Mouse (Mus musculus) telencephalon, adult 2 months (tissue): Measurements from ENCODE around the gene Celsr2.

Experiments used
- DNase-seq: peaks from one replicate; pipeline ENCODE4 v3.0.0-alpha.2; 2011; ENCODE audit warnings: low read depth, low spot score

Gene Celsr2

DNA sequence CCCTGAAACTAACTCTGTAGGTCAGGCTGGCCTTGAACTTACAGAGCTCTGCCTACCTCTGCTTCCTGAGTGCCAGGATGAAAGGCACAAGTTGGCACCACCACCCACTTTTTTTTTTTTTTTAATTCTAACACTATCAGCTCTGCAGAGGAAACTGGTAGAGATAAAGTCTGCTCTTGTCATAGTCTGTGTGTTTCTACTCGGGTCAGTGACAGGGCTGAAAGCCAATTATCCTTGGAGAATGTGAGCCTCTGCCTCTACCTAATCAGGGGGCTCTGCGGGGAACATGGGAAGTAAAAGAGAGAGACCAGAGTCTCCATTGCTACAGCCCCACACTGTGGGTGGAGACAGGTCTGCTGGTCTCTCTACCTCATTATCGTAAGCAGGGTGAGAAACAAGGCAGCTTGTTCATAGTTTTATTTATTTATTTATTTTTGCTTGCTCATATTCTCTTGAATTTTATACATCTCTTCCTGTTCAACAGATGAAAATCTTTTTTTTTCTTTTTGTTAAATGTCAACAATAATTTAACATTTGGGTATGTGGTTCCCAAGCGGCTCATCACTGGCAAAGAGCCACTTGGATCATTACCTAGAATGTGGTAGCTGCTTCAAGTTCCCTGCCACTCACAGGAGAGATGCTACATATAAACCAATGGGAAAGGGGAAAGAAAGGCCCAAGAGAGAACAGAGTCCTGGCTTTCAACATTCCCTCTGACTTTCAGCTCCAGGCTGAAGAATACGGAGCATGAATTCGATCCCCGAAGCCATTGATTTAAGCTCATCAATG lies 36.3 kb downstream of the Celsr2 start:
- DNase-seq: no peak

DNA sequence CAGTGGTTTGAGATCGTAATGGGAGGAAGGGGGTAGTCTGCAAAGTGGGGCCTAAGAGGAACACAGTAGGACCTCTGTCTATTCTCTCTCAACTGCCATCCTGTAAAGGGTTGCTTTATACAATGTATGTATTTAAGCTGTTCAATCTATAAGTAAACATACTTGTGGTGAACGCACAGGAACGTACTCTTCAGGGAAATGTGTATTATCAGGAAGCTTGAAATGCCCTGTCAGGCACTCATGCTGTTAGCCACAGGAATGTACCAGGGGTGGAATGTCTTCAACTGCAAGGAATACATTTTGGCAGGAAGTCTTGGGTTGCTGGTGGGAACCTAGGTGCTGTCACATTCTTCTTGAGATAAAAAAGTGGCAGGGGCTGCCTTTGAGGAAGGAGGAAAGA lies 42.7 kb downstream of the Celsr2 start:
- no peak for DNase-seq

DNA sequence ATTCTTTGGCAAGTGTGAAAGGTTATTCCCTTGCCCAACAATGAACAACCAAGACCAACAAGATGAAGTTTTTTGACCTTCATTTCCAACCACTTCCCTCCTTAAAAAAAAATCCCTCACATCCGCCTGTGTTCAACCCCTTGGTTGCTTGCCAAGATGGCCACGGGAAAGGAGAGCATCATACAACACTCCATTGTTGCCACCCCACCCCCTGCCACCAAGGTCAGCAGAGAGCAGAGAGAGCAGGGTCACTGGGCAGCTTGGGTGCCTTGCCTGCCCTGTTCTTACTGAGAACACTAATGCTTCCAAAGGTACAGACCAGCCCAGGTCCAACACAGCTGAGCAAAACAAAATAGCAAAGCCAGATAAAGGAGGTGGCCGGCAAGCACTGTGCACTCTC lies 43.1 kb downstream of the Celsr2 start:
- no peak for DNase-seq

DNA sequence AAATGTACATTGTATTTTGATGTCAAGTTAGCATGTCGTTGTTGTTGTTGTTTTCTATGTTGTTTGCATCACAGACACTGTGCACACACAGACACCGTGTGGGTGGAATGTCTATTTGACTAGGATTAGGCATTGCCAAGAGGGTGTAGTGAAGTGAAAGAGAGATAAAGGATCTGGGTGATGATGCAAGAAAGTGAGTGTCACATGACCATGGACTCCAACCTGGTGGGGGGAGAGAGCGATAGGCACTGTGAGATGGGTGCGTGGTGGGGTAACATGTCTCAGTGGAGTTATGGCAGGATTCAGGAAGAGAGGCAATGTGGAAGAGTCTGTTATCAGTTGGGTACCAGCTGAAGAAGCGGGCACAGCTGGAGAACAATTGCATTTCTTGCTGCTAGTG lies 46.6 kb downstream of the Celsr2 start:
- DNase-seq: no peak

DNA sequence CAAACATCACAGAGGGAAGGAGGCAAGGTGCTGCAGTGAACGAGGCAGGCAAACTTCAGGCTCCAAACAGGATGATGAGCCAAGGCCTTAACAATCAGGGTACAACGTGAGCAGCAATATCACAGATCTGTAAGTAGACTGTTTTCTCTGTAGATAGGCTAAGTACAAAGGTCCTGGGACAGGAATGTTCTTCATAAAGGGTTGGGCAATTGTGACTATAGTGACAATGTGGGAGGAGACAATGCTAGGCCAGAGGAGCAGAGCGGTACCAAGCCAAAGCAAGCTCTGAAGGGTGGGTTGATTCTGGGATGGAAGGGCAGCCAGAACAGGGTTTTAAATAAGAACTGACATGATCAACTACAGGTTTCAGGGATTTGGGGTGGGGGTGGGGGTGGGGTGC lies 47.5 kb downstream of the Celsr2 start:
- DNase-seq: no peak

DNA sequence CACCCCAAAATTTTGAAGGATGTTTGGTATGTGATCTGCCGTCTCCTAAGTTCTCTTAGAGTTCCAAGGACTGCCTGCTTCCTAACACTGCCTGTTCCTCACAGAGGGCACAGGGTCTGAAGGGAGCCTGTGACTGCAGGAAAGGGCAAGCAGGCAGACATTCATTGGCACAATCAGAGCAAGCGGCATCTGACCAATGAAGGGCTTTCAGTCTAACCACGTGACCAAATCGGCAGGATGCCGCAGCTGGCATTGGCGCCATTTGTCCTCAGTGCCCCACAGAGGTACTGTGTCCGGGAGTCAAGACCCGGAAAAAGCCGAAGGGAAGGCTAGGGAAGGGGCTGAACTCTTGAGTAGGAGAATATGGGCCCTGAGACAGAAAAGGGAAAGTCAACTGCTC lies 48.2 kb downstream of the Celsr2 start:
- DNase-seq: no peak

DNA sequence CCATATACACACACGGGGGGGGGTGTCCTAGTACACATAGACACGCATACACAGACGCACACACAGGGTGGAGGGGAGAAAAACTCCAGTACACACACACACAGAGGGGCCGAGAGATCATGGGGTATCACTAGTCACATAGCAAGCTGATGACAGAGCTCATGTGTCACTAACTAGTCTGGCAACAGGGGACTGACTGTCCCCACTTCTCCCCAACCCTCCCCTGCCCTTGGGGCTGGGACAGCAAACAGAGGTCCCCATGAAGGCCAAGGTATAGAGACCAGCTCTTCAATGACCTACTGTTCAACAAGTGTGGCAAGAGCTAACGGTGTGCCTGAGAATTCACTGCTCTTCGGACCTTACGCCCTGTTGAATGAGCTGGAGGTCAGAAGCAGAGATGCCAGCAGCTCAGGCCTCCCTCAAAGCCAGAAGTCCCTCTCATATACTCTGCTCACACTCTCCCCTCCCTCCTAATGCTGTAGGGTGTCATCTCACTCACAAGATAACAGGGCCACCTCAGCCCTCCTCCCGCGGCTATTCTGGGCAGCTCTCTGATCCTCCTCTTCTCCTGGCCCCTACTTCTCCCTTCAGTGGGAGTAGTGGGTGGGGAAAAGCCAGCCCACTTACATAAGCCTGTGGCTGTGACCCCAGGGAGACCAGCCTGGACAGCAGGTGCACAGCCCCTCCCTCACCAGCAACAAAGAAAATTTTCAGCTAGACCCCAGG lies 50.9 kb downstream of the Celsr2 start, which contains the start of gene Mybphl:
TSS of gene Mybphl (plus strand) at position 642 of the 726 bp plus-strand sequence.
- DNase-seq: no peak

DNA sequence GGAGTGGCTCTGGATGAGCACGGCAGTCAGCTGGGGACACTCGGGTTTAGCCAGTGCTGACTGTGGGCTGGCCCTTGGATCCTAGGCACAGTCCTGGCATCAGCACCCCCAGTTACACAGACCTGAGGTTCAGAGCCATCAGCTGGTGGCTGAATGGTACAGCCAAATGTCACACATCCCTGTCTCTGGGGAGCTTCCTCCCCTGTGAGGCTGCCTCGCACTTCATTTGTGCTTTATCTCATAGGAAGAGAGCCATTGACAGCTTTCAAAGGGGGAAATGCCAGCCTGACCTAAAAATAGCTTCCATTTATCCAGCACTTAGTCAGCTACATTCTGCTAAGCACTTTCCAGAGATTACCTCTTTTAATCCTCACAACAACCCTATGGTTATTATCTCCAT lies 51.7 kb downstream of the Celsr2 start:
- DNase-seq: no peak

DNA sequence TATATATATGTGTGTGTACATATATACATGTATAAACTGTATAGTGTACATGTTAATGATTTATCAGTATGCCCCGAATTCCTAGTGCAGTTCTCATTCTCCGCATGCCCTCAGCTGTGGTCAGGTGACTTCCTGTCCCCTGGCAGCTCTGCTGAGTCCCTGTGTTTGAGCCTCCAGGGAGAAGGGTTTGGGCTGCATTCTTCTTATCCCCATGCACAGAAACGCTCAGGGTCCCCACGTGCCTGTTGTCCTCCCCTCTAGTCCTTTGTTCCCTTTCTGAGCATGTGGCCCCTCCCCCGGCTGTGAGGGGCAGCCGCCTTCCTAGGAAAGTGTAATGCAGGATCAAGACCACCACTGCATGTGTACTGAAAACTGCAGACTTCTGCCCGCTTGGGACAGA lies 54.5 kb downstream of the Celsr2 start:
- DNase-seq: no peak

DNA sequence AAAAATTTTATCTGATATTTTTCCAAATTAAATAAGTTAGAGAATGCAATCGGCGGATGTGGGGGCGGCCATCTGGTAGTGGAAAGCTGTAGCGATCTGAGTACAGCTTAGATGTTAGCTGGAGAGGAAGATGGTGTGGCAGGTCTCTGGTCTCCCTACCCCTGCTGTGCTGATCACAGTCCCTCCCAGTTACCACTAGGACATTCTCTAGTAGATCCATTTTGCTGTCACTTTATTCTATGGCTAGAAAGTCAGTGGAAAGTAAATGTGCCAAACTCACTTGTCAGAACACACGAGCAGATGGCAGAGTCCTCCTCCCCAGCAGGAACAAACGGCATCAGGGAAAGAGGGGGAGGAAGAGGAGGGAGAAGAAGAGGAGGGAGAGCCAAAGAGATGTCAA lies 56.9 kb downstream of the Celsr2 start:
- peak; percentile 91 for DNase-seq

DNA sequence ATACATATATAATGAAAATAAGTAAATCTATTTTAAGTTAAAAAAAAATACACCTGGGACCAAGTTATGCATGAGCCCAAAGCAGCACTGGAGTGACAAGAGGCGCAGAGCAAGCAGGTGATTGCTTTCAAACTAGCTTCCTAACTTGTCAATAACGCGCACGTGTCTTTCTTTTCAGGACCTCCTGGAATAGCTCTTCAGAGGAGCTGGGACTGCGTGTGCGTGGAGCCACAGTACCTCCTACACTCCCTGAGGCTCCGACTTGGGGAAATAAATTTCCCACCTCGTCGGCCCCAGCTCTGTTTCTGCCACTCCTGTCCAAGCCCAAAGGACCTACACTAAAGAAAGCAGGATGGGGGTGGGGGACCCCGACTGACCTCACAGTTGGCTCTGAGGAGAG lies 58.3 kb downstream of the Celsr2 start:
- DNase-seq: no peak

DNA sequence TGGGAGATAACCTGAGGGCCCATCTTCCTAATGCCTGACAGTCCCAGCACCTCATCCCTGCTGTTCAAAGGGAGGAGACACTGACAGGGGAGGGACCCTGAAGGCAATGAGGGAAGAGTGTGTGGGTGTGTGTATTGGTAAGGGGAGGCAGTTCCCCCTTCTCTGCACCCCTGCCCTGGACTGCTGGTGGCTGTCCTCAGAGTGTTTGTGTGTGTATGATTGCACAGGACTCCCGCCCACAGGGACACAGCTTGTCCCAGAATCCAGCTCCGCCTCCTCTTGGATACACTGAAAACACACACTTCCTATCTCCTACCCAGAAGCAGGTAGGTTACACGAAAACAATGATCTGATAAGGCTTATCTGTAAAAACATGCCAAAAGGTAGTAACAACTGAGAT lies 60.1 kb downstream of the Celsr2 start:
- DNase-seq: no peak

DNA sequence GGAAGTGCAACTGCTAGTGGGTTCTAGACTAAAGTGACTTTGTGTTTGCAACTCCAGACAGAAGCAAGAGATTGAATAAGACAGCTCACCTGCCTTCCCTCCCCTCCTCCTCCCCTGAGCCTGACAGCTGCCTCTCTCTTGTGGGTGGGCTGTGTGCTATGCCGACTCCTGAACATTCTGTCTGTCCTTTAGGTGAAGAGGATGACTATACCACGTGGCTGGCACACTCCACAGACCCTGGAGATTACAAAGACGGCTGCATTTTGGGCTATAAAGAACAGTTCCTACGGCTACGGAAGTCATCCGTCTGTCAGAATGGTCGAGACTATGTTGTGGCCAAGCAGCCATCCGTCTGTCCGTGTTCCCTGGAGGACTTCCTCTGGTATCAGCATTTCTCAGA lies 67.0 kb downstream of the Celsr2 start:
- DNase-seq: no peak

DNA sequence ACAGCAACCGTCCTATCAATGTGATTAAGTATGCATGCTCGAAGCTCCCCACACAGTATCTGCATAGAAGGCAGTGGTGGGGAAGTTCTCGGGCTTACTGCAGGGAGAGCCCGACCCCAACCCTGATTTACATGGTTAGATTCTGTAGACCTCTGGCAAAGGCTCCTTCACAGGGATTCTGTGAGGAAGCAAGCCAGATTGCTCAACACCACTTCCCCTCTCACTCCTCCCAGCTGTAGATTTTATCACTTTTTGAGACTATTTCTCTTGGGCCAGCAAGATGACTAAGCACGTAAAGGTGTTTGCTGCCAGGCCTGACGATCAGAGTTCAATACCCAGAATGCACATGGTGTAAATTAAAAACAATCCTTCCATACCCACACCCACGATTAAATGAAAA lies 69.5 kb downstream of the Celsr2 start:
- no peak for DNase-seq

DNA sequence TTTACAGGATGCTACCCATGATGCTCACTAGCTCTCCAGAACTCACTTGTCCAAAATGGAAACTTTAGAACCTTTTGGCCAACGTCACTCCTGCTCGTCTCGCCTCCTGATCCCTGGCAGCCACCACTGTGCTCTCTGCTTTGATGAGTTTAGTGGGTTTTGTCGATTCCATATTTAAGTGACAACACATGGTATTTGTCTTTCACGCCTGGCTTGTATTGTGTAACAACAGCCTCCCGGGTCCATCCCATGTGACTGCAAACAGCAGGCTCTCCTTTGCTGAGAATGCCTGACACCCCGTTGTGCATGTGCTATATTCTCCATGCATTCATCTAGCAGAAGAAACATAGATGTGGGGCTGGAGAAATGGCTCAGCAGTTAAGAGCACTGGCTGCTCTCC lies 73.2 kb downstream of the Celsr2 start:
- DNase-seq: no peak

DNA sequence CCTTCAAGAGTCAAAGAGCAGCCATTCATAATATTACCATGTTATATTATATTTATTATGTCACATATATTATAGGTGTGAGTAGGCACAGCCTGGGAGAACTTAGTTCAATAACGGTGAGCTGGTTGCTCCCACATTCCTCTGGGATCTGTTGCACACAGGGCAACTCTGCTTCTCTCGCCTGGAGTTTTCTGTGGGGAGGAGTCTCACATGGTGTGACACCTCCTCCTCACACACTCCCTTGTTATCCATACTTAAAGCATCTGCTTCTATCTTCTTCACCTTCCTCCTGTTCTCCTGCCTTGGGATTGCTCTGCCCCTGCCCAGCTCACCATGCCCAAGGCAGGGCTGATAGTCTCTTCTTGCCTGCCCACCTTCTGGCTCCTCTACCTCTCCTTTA lies 74.3 kb downstream of the Celsr2 start:
- no peak for DNase-seq
